Mouse (Mus musculus) heart, postnatal 0 days (tissue): ENCODE data around the gene Cyth3. TPM values are rescaled to one million over a fixed set of nuclear protein-coding genes. Genes with fewer than 3 reads are reported as not detected.

Experiments
- ATAC-seq: fragments of 200-750 bp; cut with Nextera tagmentation; 2 replicates; pipeline ENCODE4 v1.8.0; 2017; ENCODE audit warnings: low read depth, moderate number of reproducible peaks, moderate library complexity; ENCODE audit not compliant: insufficient read depth
- DNase-seq: peaks from one replicate; pipeline ENCODE4 v3.0.0-alpha.2; 2016; ENCODE audit warnings: low spot score
- H3K27ac ChIP-seq: fragments of 300-500 bp; sonication (generic); 2 replicates; pipeline ENCODE4 v1.5.1; 2014; ENCODE audit warnings: low read depth, mild to moderate bottlenecking
- H3K27me3 ChIP-seq: fragments of 300-500 bp; sonication (generic); 2 replicates; pipeline ENCODE4 v1.6.1; 2014; ENCODE audit warnings: low read length, mixed read lengths; ENCODE audit not compliant: control insufficient read depth, insufficient read depth
- H3K36me3 ChIP-seq: fragments of 300-500 bp; sonication (generic); replicated peaks from 2 replicates; pipeline ENCODE4 v1.6.1; 2014; ENCODE audit warnings: low read length, mixed read lengths; ENCODE audit not compliant: control insufficient read depth, insufficient read depth
- H3K4me1 ChIP-seq: fragments of 300-500 bp; sonication (generic); 2 replicates; pipeline ENCODE4 v1.6.1; 2014; ENCODE audit warnings: antibody characterized with exemption; ENCODE audit not compliant: control insufficient read depth, insufficient read depth
- H3K4me2 ChIP-seq: fragments of 300-500 bp; sonication (generic); 2 replicates; pipeline ENCODE4 v1.6.1; 2014; ENCODE audit warnings: low read depth, mild to moderate bottlenecking, low read length, moderate library complexity
- H3K4me3 ChIP-seq: fragments of 300-500 bp; sonication (generic); 2 replicates; pipeline ENCODE4 v1.5.1; 2014; ENCODE audit warnings: low read depth, low read length
- H3K9ac ChIP-seq: fragments of 300-500 bp; sonication (generic); replicated peaks from 2 replicates; pipeline ENCODE4 v1.6.1; 2014; ENCODE audit warnings: low read depth, low read length, mixed read lengths
- H3K9me3 ChIP-seq: fragments of 300-500 bp; sonication (generic); replicated peaks from 2 replicates; pipeline ENCODE4 v1.6.1; 2016; ENCODE audit warnings: low read length; ENCODE audit not compliant: control insufficient read depth
- CTCF ChIP-seq: IDR thresholded peaks from 2 replicates; pipeline ENCODE4 v1.5.1; 2016; ENCODE audit warnings: antibody characterized with exemption, control low read depth, low read depth
- EP300 ChIP-seq: IDR thresholded peaks from 2 replicates; pipeline ENCODE4 v1.6.1; 2016; ENCODE audit warnings: antibody characterized with exemption, low read depth
- WGBS: fragments of 180-500 bp; shearing (Covaris S2); extraction: QIAGEN DNeasy Blood & Tissue Kit; methylation state at CpG from one replicate; pipeline ENCODE4 v1.1.7; 2014; 5-methylcytosine and 5-hydroxymethylcytosine counted together
- polyA plus RNA-seq: library from polyadenylated mRNA; unstranded; fragments of >200 nt; fragmentation: Nextera tagmentation; extraction: Ambion mirVana; gene quantifications from 2 replicates; pipeline ENCODE4 v1.2.1, GENCODE M21; 2015
- total RNA-seq: library from RNA; depleted of rRNA; stranded (reverse); fragments of >200 nt; gene quantifications from 2 replicates; pipeline ENCODE4 v1.2.3, GENCODE M21; 2014; ENCODE audit warnings: low replicate concordance

The Cyth3 gene
- total and polyA plus RNA-seq, 2 experiments from 2014 or later, result 45.2 to 84.1 TPM

GRCm38 (mm10) chr5:143678634-143679271 lies 56.5 kb downstream of the Cyth3 start:
- Histone ChIP-seq H3K27me3 (no peaks in the 10 kb centered on the region), H3K36me3 (peaks cover 8% of the 10 kb centered on the region; the same call in 1 of the 2 replicates), H3K27ac (no peak overlapping the region), H3K4me2 (no peak overlapping the region), H3K4me3 (no peak overlapping the region), H3K9me3 (no peaks in the 10 kb centered on the region), H3K9ac (no peak overlapping the region), H3K4me1 (peaks cover 37% of the 10 kb centered on the region)
- ATAC-seq (no peak), DNase-seq (no peak)
- TF ChIP-seq CTCF (no peak), EP300 (no peak)
- 29% methylated on average over 6 of the region's 6 CpGs for WGBS

- Histone ChIP-seq H3K27me3 (no peaks in the 10 kb centered on the region), H3K9me3 (no peaks in the 10 kb centered on the region), H3K4me1 (peaks cover 37% of the 10 kb centered on the region), H3K27ac (no peak overlapping the region), H3K4me2 (no peak overlapping the region), H3K4me3 (no peak overlapping the region), H3K9ac (no peak overlapping the region), H3K36me3 (peaks cover 12% of the 10 kb centered on the region; the same call in 1 of the 2 replicates)
- 62% methylated on average over 6 of the region's 6 CpGs for WGBS
- TF ChIP-seq CTCF, result no peak
- no peak for TF ChIP-seq EP300
- no peak for ATAC-seq
- no peak for DNase-seq
These were observed 57.4 kb downstream of the Cyth3 start for GRCm38 (mm10) chr5:143679654-143680053.

GRCm38 (mm10) chr5:143683696-143684095 lies 61.4 kb downstream of the Cyth3 start:
- Histone ChIP-seq H3K9ac (no peak overlapping the region), H3K36me3 (peaks cover 50% of the 10 kb centered on the region), H3K4me2 (no peak overlapping the region), H3K27me3 (no peaks in the 10 kb centered on the region), H3K9me3 (no peaks in the 10 kb centered on the region), H3K4me3 (no peak overlapping the region), H3K27ac (no peak overlapping the region), H3K4me1 (peaks cover 5% of the 10 kb centered on the region; the same call in 1 of the 2 replicates)
- ATAC-seq, result no peak
- TF ChIP-seq EP300, result no peak
- no peak for DNase-seq
- WGBS, result 55% methylated on average over 6 of the region's 6 CpGs

GRCm38 (mm10) chr5:143684911-143685390 lies 62.7 kb downstream of the Cyth3 start:
- WGBS, result 72% methylated on average over 8 of the region's 8 CpGs
- Histone ChIP-seq H3K27ac (no peak overlapping the region), H3K36me3 (peaks cover 53% of the 10 kb centered on the region), H3K4me3 (no peak overlapping the region), H3K27me3 (no peaks in the 10 kb centered on the region), H3K9ac (no peak overlapping the region), H3K4me2 (no peak overlapping the region), H3K4me1 (no peaks in the 10 kb centered on the region; the same call in 1 of the 2 replicates), H3K9me3 (no peaks in the 10 kb centered on the region)
- TF ChIP-seq CTCF, result no peak
- no peak for TF ChIP-seq EP300
- DNase-seq, result no peak
- ATAC-seq, result peak; percentile 59; the same call in 1 of the 2 replicates

GRCm38 (mm10) chr5:143686456-143686855 lies 64.2 kb downstream of the Cyth3 start:
- H3K4me2 ChIP-seq, result no peak overlapping the region
- WGBS, result 84% methylated on average over 3 of the region's 3 CpGs
- no peak overlapping the region for H3K27ac ChIP-seq
- no peaks in the 10 kb centered on the region; the same call in 1 of the 2 replicates for H3K4me1 ChIP-seq
- no peak overlapping the region for H3K9ac ChIP-seq
- H3K9me3 ChIP-seq, result no peaks in the 10 kb centered on the region
- no peak overlapping the region for H3K4me3 ChIP-seq
- H3K36me3 ChIP-seq, result peaks cover 53% of the 10 kb centered on the region
- ATAC-seq, result no peak
- no peak for TF ChIP-seq EP300
- no peak for TF ChIP-seq CTCF
- no peaks in the 10 kb centered on the region for H3K27me3 ChIP-seq
- DNase-seq, result no peak

- TF ChIP-seq CTCF (no peak), EP300 (no peak)
- H3K27me3 ChIP-seq, result no peaks in the 10 kb centered on the region
- H3K9me3 ChIP-seq, result no peaks in the 10 kb centered on the region
- no peak overlapping the region for H3K9ac ChIP-seq
- H3K4me2 ChIP-seq, result no peak overlapping the region
- no peaks in the 10 kb centered on the region; the same call in 1 of the 2 replicates for H3K4me1 ChIP-seq
- no peak overlapping the region for H3K4me3 ChIP-seq
- no peak overlapping the region for H3K27ac ChIP-seq
- ATAC-seq (no peak), DNase-seq (no peak)
- peaks cover 64% of the 10 kb centered on the region for H3K36me3 ChIP-seq
- WGBS, result 95% methylated on average over 3 of the region's 3 CpGs
These were observed 65.3 kb downstream of the Cyth3 start for GRCm38 (mm10) chr5:143687589-143687988.
